Mouse (Mus musculus) left cerebral cortex, postnatal 14 days (tissue): Measurements from ENCODE around the gene Mid1. TPM values are rescaled to one million over a fixed set of nuclear protein-coding genes. Genes with fewer than 3 reads are reported as not detected.

Source experiments
- DNase-seq, 2 experiments: peaks; one replicate each; pipeline ENCODE4 v3.0.0; 2021 to 2022; ENCODE audit warnings: low spot score in 2 of 2, mixed read lengths in 1 of 2
- intact Hi-C: fragments of 180-260 bp; cut with DNase I; formaldehyde crosslinking; loops from one replicate; pipeline ENCODE4 v1.15.1; 2025
- long read RNA-seq, 2 experiments: library from polyadenylated mRNA; stranded (forward); transcript quantifications; one replicate each; pipeline ENCODE4 v2.0.0; 2021
- total RNA-seq, 2 experiments: library from RNA; stranded (reverse); gene quantifications; 2 replicates each; pipeline ENCODE4 v1.2.3; 2021

Gene Mid1
- 10 to 100 TPM; 13.4 to 23.2 TPM for total RNA-seq
- long read RNA-seq, experiment 1, partial matches to known transcripts = 0 of 1 reads
- long read RNA-seq, experiment 1, other reads (novel, unspliced or antisense) = 1 of 1 reads
- long read RNA-seq, experiment 2, partial matches to known transcripts = 1 of 2 reads
- long read RNA-seq, experiment 2, other reads (novel, unspliced or antisense) = 1 of 2 reads

GRCm38 (mm10) chrX:169685131-169685530, at the start of gene Mid1:
Gene Mid1 (plus strand): TSS chrX:169685199.
- intact Hi-C loops = no loop called here
- no peak for DNase-seq

- intact Hi-C loops = no loop called here
These were observed 11.9 kb upstream of the Mid1 start for GRCm38 (mm10) chrX:169673056-169673455.

DNA sequence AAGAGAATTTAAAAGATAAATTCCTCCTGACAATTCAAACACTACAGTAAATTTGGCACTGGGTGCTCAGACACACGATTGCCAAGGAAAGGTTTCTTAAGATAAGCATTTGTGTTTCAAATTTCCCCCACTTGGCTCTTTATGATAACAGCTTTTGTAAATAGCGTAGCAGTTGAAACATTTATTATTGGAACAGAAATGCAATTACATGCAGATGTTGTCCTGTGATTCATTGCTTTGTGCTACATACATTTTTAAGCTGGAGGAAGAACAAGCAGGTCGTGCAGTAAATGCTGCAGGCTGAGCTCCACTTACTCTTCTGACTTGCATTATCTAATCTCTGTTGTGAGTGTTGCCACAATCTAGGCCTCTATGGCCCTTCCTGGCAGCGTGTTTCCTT, 8.7 kb upstream of the Mid1 start:
- intact Hi-C loops = no loop called here
- peak in 1 of 2 experiments; percentile 1 for DNase-seq

More at GRCm38 (mm10) chrX:169673056-169673455, 11.9 kb upstream of the Mid1 start:
- no peak for DNase-seq

DNA sequence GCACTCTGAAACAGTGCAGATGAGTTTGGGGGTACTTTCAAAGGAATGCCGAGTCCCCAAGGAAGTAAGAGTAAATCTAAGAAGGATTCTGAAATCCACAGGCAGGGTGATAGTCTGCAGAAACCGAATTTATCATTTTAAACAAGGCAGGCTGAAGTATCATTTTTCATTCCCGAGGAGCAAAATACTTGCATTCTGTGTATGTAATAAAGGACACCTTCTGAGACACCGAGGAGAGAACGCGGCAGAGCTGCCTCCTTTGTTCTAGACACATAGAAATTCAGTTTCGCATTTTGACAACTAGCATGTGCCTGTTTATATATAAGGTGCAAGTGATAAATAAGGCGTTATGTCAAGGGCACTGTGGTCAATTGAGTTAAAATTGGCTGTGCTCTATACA, 732 bp downstream of the Mid1 start:
- intact Hi-C loops = no loop called here
- no peak for DNase-seq

DNA sequence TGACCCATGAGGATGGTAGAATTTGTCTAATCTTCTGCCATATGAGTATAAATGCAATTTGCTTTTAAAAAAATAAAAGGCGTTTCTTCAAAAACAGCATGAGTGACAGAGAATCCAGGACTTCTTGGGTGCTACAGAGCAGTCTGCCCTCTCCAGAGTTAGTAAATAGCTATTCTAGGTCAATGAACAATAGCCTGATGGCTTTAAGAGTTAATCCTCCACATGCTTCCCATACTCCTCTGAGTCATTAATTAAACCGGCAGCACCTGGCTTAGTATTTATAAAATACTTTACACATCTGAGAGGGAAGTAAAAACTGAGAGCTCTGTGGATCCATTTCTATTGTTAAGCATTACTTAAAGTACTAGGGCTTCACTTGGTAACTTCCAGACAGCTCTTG, 6.2 kb downstream of the Mid1 start:
- intact Hi-C loops = no loop called here
- DNase-seq = no peak

- intact Hi-C loops = no loop called here
- no peak for DNase-seq
These were observed 6.7 kb downstream of the Mid1 start for GRCm38 (mm10) chrX:169691675-169692074.

- DNase-seq = no peak
- intact Hi-C loops = no loop called here
These were observed 7.4 kb downstream of the Mid1 start for GRCm38 (mm10) chrX:169692225-169692909.

DNA sequence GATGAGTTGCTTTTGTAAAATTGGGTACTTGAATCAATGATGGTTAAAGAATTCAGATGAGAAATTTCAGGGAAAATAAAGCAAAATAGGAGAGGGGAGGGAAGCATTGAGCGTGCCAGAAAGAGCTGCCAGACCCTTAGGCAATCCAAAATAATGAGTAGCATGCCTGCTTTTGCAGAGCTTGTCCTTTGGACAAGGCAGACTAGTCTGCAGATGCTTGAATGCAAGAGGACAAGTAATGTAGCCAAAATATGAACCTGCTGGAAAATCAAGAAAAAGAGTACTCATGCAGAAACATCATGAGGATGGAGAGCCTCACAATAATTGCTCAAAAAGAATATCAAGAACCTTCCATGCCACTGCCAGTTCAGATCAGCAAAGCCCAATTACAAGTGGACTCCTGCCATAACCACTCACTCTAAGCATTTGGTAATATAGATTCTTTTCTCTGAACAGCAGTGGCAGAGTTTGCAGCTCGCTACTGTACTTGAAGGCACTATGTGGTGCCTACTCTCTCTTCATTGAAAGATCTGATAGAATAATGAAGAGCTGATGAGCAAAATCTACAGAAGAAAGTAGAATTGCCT, 19.1 kb downstream of the Mid1 start:
- intact Hi-C loops = no loop called here
- DNase-seq = no peak

- intact Hi-C loops = no loop called here
- DNase-seq = no peak
These were observed 38.5 kb downstream of the Mid1 start for GRCm38 (mm10) chrX:169723511-169723910.

DNA sequence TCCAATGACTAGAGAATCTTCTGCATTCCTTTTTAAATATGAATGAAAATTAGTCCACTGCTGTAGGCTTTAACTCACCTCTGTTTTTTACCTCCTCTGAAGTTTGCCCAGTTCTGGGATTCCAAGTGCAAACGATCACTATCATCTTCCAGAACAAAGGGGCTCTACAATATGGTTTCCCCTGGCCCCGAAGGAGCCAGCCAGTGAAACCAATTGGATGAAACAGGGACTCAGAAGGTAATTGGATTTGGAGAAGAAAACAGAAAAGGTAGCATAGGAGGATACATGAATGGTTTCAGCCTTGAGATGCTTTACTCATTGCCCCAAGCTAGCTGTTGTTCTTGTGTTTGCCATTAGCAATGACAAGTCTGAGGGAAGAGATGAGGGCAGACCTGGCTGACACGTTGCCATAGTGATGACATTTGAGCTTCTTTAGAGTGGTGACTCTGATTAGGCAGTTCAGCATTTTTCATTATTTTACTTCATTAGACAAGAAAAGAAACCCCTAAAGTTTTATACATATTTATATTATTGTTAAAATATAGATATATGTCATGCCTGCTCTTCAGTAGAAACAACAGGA, 50.5 kb downstream of the Mid1 start:
- no peak for DNase-seq
- intact Hi-C loops = no loop called here

- DNase-seq = no peak
- intact Hi-C loops = no loop called here
These were observed 73.0 kb downstream of the Mid1 start for GRCm38 (mm10) chrX:169758001-169758400.

- intact Hi-C loops = no loop called here
These were observed 94.5 kb downstream of the Mid1 start, which contains the start of gene 4933400A11Rik for GRCm38 (mm10) chrX:169779535-169779934. Gene 4933400A11Rik (minus strand): TSS chrX:169779635.

DNA sequence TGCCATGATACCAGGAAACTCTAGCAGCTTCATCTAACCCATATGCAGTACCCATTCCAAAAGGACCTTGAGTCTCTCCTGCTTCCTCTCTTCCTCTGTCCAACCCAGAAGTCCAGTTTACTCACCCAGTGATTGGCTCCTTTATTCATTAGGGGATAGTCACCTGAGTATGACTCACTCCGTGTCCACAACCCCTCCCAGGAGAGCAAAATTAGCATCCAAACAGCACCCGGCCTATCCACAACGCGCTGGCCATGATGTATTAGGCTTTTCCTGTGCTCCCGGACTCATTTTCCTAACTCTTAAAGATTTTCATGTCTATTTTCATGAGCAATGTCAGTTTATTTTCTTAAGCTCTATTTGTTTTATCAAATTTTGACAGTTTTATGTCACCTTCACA, 104.7 kb downstream of the Mid1 start:
- no peak for DNase-seq
- intact Hi-C loops = no loop called here

More at GRCm38 (mm10) chrX:169779535-169779934, 94.5 kb downstream of the Mid1 start, which contains the start of gene 4933400A11Rik:
- no peak for DNase-seq

- DNase-seq = no peak
- intact Hi-C loops = no loop called here
These were observed 107.9 kb downstream of the Mid1 start for GRCm38 (mm10) chrX:169792879-169793278.

- no peak for DNase-seq
- intact Hi-C loops = no loop called here
These were observed 109.4 kb downstream of the Mid1 start for GRCm38 (mm10) chrX:169794421-169794820.

DNA sequence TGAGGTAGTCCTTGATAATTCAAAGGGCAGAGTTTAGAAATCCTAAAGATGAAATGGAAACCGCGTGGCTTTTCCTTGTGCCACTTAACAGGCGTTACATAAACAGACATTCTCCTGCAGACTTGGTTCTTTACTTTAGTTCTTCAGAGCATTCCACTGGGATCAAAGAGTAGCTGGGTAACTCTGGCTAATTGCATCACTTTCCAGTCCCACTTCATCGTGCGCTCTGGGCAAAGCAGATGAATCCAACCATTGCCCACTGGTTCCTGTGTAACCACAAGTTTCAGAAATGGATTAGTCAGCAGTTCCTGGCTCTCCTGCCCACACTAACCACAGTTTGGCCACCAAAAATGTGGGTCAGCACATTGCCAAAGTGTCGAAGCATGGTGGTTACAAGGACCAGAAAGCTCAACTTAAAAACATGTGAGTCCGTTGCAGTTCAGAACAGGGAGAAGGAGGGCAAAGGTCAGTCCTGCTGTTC, 109.9 kb downstream of the Mid1 start:
- intact Hi-C loops = loop anchor here (5.0 kb wide), 1 partner anchor 463 kb away; no protein-coding TSS in a partner anchor
- DNase-seq = no peak

GRCm38 (mm10) chrX:169797148-169797547, 112.1 kb downstream of the Mid1 start:
- no peak for DNase-seq
- intact Hi-C loops = loop anchor here (5.0 kb wide), 1 partner anchor 465 kb away; no protein-coding TSS in a partner anchor

DNA sequence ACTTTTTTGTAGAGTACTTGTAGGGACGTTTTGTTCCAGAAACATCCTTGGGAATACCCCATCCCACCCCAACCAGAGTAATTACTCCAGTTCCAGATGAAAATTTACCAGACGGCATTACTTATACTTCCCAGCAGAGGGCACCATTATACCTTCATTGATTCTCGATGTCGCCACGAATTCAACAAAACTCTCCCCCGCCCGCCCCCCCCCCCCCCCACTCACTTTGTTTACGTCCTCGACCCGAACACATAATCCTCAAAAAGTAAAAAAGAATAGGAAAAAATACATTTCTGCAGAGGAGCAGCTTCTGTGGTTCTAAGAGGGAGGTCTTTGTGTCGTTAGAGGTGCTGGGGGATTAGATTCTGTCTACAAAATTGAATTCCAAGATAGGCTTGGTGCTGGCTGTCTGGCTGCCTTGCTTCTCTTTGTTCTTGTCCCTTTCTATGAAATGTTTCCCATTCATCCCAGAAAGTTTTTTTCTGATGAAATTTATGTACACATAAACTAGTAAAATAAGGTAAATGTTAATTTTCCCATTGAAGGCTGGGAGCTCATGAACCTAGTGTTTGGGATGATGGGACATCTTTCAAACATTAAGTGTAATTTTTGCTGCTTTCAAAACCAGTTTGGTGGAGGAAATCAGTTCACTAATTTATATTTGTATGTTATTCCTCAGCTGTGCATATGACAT, 114.1 kb downstream of the Mid1 start:
- intact Hi-C loops = loop anchor here (1.0 to 5.0 kb wide), 2 partner anchors 180 to 467 kb away; no protein-coding TSS in a partner anchor
- peak; percentile 32 to 61 for DNase-seq

- no peak for DNase-seq
- intact Hi-C loops = no loop called here
These were observed 115.2 kb downstream of the Mid1 start for GRCm38 (mm10) chrX:169800238-169800637.
